Mouse (Mus musculus) cerebellum, adult 2 months (tissue): ENCODE measurements around the gene Slc16a3.

Source experiments
- CTCF ChIP-seq: fragments of 200-500 bp; IDR thresholded peaks from 2 replicates; pipeline ENCODE4 v1.5.1; 2011; ENCODE audit warnings: low read depth, mild to moderate bottlenecking, control low read depth, low read length, moderate library complexity, borderline replicate concordance; ENCODE audit not compliant: insufficient read depth
- POLR2A ChIP-seq: fragments of 200-500 bp; IDR thresholded peaks from 2 replicates; pipeline ENCODE4 v1.6.1; 2011; ENCODE audit warnings: low read length, control low read depth, borderline replicate concordance; ENCODE audit not compliant: insufficient read depth

DNA sequence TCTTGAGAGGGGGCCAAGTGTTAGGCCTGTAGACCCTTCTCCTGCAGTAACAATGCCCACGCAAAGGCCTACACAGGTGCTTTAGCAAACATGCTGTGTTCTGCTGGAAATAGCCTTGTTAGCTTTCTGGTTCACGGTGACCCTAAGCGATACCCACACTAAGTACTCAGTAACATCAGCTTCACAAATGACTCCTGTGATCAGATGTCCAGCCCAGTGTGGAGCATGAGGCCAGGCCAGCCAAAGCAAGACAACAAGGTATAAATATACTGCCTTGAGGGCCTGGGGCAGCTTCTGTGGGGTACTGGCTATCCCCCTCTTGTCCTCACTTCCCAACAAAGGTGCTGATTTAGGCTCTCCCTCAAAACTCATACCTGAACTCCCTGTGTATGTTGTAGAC is 44.8 kb downstream of the Slc16a3 start:
- TF ChIP-seq POLR2A, result no peak
- no peak for TF ChIP-seq CTCF
